Mouse (Mus musculus) forebrain, embryonic 13.5 days (tissue): ENCODE results near the gene Klhdc3. TPM values are rescaled to one million over a fixed set of nuclear protein-coding genes. Genes with fewer than 3 reads are reported as not detected.
A peak's percentile ranks its signal among the peaks of the same experiment; 100 is the strongest.

Experiments used
- ATAC-seq: fragments of 200-750 bp; cut with Nextera tagmentation; 2 replicates; pipeline ENCODE4 v1.8.0; 2017
- H3K27ac ChIP-seq: fragments of 300-500 bp; sonication (generic); 2 replicates; pipeline ENCODE4 v1.5.1; 2015; ENCODE audit warnings: inconsistent platforms, mild to moderate bottlenecking, moderate library complexity
- H3K27me3 ChIP-seq: fragments of 300-500 bp; sonication (generic); 2 replicates; pipeline ENCODE4 v1.6.1; 2015; ENCODE audit warnings: mild to moderate bottlenecking, inconsistent platforms
- H3K36me3 ChIP-seq: fragments of 300-500 bp; sonication (generic); 2 replicates; pipeline ENCODE4 v1.6.1; 2015; ENCODE audit warnings: mild to moderate bottlenecking, inconsistent platforms; ENCODE audit not compliant: poor library complexity, severe bottlenecking
- H3K4me1 ChIP-seq: fragments of 300-500 bp; sonication (generic); 2 replicates; pipeline ENCODE4 v1.6.1; 2015; ENCODE audit warnings: inconsistent platforms
- H3K4me2 ChIP-seq: fragments of 300-500 bp; sonication (generic); 2 replicates; pipeline ENCODE4 v1.6.1; 2015; ENCODE audit warnings: inconsistent platforms, mild to moderate bottlenecking, moderate library complexity
- H3K4me3 ChIP-seq: fragments of 300-500 bp; sonication (generic); 2 replicates; pipeline ENCODE4 v1.5.1; 2015; ENCODE audit warnings: mild to moderate bottlenecking, inconsistent platforms
- H3K9ac ChIP-seq: fragments of 300-500 bp; sonication (generic); 2 replicates; pipeline ENCODE4 v1.6.1; 2015; ENCODE audit warnings: mild to moderate bottlenecking, inconsistent platforms
- H3K9me3 ChIP-seq: fragments of 300-500 bp; sonication (generic); replicated peaks from 2 replicates; pipeline ENCODE4 v1.6.1; 2016; ENCODE audit warnings: inconsistent platforms
- WGBS: fragments of 180-500 bp; shearing (Covaris S2); methylation state at CpG from one replicate; pipeline ENCODE4 v1.1.7; 2015; 5-methylcytosine and 5-hydroxymethylcytosine counted together
- polyA plus RNA-seq: library from polyadenylated mRNA; unstranded; fragments of >200 nt; fragmentation: Nextera tagmentation; extraction: Ambion mirVana; gene quantifications from 2 replicates; pipeline ENCODE4 v1.2.1, GENCODE M21; 2015

The Klhdc3 gene
- polyA plus RNA-seq, 1 experiment from 2014 or later, result 145 TPM

GRCm38 (mm10) chr17:46699245-46699644 is 18.5 kb upstream of the Klhdc3 start:
- Histone ChIP-seq H3K4me3 (no peak overlapping the region), H3K9me3 (no peaks in the 10 kb centered on the region), H3K9ac (no peak overlapping the region), H3K4me1 (peaks cover 31% of the 10 kb centered on the region), H3K27me3 (no peaks in the 10 kb centered on the region), H3K4me2 (no peak overlapping the region), H3K27ac (no peak overlapping the region), H3K36me3 (peaks cover 33% of the 10 kb centered on the region)
- 92% methylated on average over 5 of the region's 5 CpGs for WGBS
- ATAC-seq, result no peak

GRCm38 (mm10) chr17:46698515-46698914 is 17.8 kb upstream of the Klhdc3 start:
- Histone ChIP-seq H3K27ac (no peak overlapping the region), H3K9me3 (no peaks in the 10 kb centered on the region), H3K9ac (no peak overlapping the region), H3K36me3 (peaks cover 34% of the 10 kb centered on the region), H3K4me1 (peaks cover 24% of the 10 kb centered on the region), H3K27me3 (no peaks in the 10 kb centered on the region), H3K4me3 (no peak overlapping the region), H3K4me2 (no peak overlapping the region)
- ATAC-seq, result no peak
- WGBS, result 94% methylated on average over 6 of the region's 6 CpGs

DNA sequence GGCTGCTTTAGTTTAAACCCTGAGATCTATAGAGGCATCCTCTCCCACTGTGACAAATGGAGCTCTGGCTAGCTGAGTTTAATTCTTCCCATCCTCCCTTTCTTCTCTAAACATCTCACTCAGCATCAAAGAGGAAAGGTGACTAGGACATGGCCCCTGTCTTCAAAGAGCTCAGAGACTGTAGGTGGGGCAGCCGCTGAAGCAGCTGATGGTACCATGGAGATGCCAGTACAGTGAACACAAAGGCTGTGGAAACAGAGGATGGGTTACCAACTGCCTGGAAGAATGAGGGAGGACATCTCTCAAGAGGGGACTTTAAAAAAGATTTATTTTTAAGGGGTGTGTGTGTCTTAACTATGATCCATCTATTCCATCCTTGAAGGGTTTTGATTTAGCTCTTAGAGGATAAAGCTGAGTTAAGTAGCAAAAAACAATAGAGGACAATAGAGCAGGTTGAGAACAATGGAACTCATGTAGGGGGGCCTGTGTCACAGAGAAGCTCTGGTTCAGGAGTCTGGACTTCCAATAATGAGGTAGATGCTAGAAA is 13.9 kb upstream of the Klhdc3 start:
- H3K4me3 ChIP-seq, result no peak overlapping the region
- peaks cover 45% of the 10 kb centered on the region for H3K36me3 ChIP-seq
- ATAC-seq, result no peak
- H3K27me3 ChIP-seq, result no peaks in the 10 kb centered on the region
- 81% methylated on average over 1 of the region's 1 CpGs for WGBS
- no peaks in the 10 kb centered on the region for H3K9me3 ChIP-seq
- no peaks in the 10 kb centered on the region for H3K4me1 ChIP-seq
- no peak overlapping the region for H3K4me2 ChIP-seq
- no peak overlapping the region for H3K27ac ChIP-seq
- no peak overlapping the region for H3K9ac ChIP-seq

GRCm38 (mm10) chr17:46691390-46691789 is 10.7 kb upstream of the Klhdc3 start:
- H3K4me1 ChIP-seq, result no peaks in the 10 kb centered on the region
- no peaks in the 10 kb centered on the region for H3K9me3 ChIP-seq
- ATAC-seq, result no peak
- H3K4me2 ChIP-seq, result no peak overlapping the region
- no peak overlapping the region for H3K4me3 ChIP-seq
- no peaks in the 10 kb centered on the region for H3K27me3 ChIP-seq
- no peak overlapping the region for H3K27ac ChIP-seq
- H3K36me3 ChIP-seq, result peaks cover 43% of the 10 kb centered on the region
- no peak overlapping the region for H3K9ac ChIP-seq
- 89% methylated on average over 2 of the region's 2 CpGs for WGBS

DNA sequence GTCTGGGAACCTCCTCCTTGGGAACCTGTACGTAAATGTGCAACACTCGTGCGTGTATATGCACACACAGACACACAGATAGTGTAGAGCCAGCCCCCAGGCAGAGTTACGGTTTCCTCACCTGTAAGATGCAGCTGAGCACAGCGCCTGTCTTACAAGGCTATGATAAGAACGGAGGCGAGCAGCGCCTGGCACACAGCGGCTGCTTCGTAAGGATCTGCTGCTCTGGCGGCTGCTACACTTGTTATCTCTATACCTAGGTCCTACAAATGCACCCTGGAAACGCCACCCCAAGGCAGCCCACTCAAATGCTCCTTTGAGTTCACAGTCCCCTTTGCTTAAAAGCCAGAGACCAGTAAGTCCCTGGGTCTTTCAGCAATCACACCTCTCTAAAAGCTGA is 10.0 kb upstream of the Klhdc3 start:
- no peaks in the 10 kb centered on the region for H3K27me3 ChIP-seq
- H3K36me3 ChIP-seq, result peaks cover 43% of the 10 kb centered on the region
- H3K4me2 ChIP-seq, result no peak overlapping the region
- no peak overlapping the region for H3K4me3 ChIP-seq
- no peaks in the 10 kb centered on the region for H3K4me1 ChIP-seq
- no peak for ATAC-seq
- H3K27ac ChIP-seq, result no peak overlapping the region
- no peak overlapping the region for H3K9ac ChIP-seq
- WGBS, result 94% methylated on average over 12 of the region's 12 CpGs
- no peaks in the 10 kb centered on the region for H3K9me3 ChIP-seq

GRCm38 (mm10) chr17:46685913-46686312 is 5.2 kb upstream of the Klhdc3 start:
- no peak overlapping the region for H3K4me2 ChIP-seq
- no peaks in the 10 kb centered on the region for H3K9me3 ChIP-seq
- no peak overlapping the region for H3K4me3 ChIP-seq
- H3K4me1 ChIP-seq, result peaks cover 9% of the 10 kb centered on the region
- H3K9ac ChIP-seq, result no peak overlapping the region
- H3K27ac ChIP-seq, result no peak overlapping the region
- no peak for ATAC-seq
- WGBS, result 90% methylated on average over 6 of the region's 6 CpGs
- no peaks in the 10 kb centered on the region for H3K27me3 ChIP-seq
- H3K36me3 ChIP-seq, result peaks cover 55% of the 10 kb centered on the region

GRCm38 (mm10) chr17:46682654-46683389 is 2.1 kb upstream of the Klhdc3 start:
- H3K4me2 ChIP-seq, result no peak overlapping the region
- WGBS, result 77% methylated on average over 16 of the region's 16 CpGs
- ATAC-seq, result no peak
- H3K27me3 ChIP-seq, result no peaks in the 10 kb centered on the region
- H3K4me3 ChIP-seq, result no peak overlapping the region
- no peak overlapping the region for H3K27ac ChIP-seq
- no peaks in the 10 kb centered on the region for H3K9me3 ChIP-seq
- H3K9ac ChIP-seq, result no peak overlapping the region
- peaks cover 61% of the 10 kb centered on the region for H3K36me3 ChIP-seq
- peaks cover 32% of the 10 kb centered on the region for H3K4me1 ChIP-seq

DNA sequence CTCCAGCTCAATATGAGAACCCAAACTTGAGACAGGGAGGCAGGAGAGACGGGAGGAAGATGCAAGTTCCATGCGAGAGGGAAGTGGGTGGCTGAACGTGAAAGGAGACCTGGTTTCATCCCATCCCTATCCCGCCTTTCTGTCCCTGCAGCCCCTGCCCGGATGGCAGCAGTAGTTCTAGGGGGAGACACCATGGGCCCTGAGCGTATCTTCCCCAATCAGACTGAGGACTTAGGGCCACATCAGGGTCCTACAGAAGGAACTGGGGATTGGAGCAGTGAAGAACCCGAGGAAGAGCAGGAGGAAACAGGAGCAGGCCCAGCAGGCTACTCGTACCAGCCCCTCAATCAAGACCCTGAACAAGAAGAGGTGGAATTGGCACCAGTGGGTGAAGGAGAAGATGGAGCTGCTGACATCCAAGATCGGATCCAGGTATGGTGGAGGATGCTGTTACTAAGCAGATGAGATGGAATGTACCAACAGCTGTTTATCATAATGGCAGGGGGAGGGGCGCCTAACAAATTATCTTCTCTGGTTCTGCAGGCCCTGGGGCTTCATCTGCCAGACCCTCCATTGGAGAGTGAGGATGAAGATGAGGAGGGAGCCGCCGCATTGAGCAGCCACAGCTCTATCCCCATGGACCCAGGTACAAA is 878 bp upstream of the Klhdc3 start:
- whole genome bisulfite sequencing, result 25% methylated on average over 12 of the region's 12 CpGs

GRCm38 (mm10) chr17:46679843-46680759 is 613 bp downstream of the Klhdc3 start:
- Histone ChIP-seq H3K36me3 (peaks cover 61% of the 10 kb centered on the region), H3K4me2 (peak overlapping the region; percentile 77)
- ATAC-seq, result peak; percentile 16

More for the DNA sequence above, 878 bp upstream of the Klhdc3 start:
- 0 out of 2 replicates have a peak overlapping the region, but pooled peaks have one; percentile 57 for H3K27ac ChIP-seq
- no peak for ATAC-seq
- H3K4me1 ChIP-seq, result peaks cover 32% of the 10 kb centered on the region
- no peaks in the 10 kb centered on the region for H3K9me3 ChIP-seq
- H3K9ac ChIP-seq, result peak overlapping the region; percentile 75
- H3K4me2 ChIP-seq, result peak overlapping the region; percentile 89
- H3K4me3 ChIP-seq, result peak overlapping the region; percentile 82
- H3K27me3 ChIP-seq, result no peaks in the 10 kb centered on the region
- peaks cover 61% of the 10 kb centered on the region for H3K36me3 ChIP-seq

GRCm38 (mm10) chr17:46678911-46679310 is 1.8 kb downstream of the Klhdc3 start:
- WGBS, result 68% methylated on average over 9 of the region's 9 CpGs
- Histone ChIP-seq H3K4me2 (peak overlapping the region; percentile 77), H3K9ac (peak overlapping the region; percentile 72), H3K4me3 (peak overlapping the region; percentile 82), H3K4me1 (peaks cover 42% of the 10 kb centered on the region), H3K36me3 (peaks cover 55% of the 10 kb centered on the region), H3K27me3 (no peaks in the 10 kb centered on the region), H3K9me3 (no peaks in the 10 kb centered on the region), H3K27ac (no peak overlapping the region)
- no peak for ATAC-seq

More at GRCm38 (mm10) chr17:46679843-46680759, 613 bp downstream of the Klhdc3 start:
- H3K4me3 ChIP-seq, result peak overlapping the region; percentile 82
- peak overlapping the region; percentile 72 for H3K9ac ChIP-seq
- H3K27ac ChIP-seq, result peak overlapping the region; percentile 89
- WGBS, result under 1% methylated on average over 34 of the region's 34 CpGs
- H3K27me3 ChIP-seq, result no peaks in the 10 kb centered on the region
- peaks cover 34% of the 10 kb centered on the region for H3K4me1 ChIP-seq
- no peaks in the 10 kb centered on the region for H3K9me3 ChIP-seq

DNA sequence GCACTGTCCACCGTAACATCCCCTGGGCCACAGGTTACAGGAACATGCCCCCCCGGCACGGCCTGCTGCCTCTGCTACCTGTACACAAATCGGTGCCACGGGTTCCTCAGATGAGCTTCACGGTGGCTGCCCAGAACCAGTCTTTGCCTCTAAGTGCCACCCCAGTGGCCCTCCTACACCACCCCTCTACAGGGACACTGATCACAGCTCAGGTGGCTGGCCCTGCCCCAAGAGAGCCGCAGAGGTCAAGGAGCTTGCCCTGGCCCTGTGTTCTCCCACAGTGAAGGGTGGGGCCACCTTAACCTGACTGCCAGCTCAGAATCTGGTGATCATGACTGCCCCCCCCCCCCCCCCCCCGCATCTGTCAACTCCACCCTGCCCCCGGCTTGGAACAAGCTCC is 2.3 kb downstream of the Klhdc3 start, which contains the start of gene Mea1:
Gene Mea1 (plus strand): TSS at position 378 of the 400 bp plus-strand sequence.
- ATAC-seq, result no peak
- Histone ChIP-seq H3K4me1 (peaks cover 46% of the 10 kb centered on the region), H3K9ac (peak within 1 kb of the TSS; percentile 72), H3K4me2 (peak within 1 kb of the TSS; percentile 77), H3K9me3 (no peaks in the 10 kb centered on the region), H3K27ac (no peak within 1 kb of the TSS; the same call in 1 of the 2 replicates), H3K4me3 (peak within 1 kb of the TSS; percentile 82), H3K27me3 (no peaks in the 10 kb centered on the region), H3K36me3 (peaks cover 50% of the 10 kb centered on the region)
- WGBS, result 92% methylated on average over 8 of the region's 9 CpGs
